Mouse (Mus musculus): ENCODE measurements around the gene Gsto2. TPM values are rescaled to one million over a fixed set of nuclear protein-coding genes. Genes with fewer than 3 reads are reported as not detected.

Gsto2 gene
- polyA plus RNA-seq, 1 experiment: 5.7 TPM

- TF ChIP-seq POLR2A (IDR thresholded peaks at IDR 0.05; ENCODE audit: insufficient read length, low read depth): no peak
- no peak for TF ChIP-seq CEBPB (IDR thresholded peaks at IDR 0.05; ENCODE audit: insufficient read depth, poor library complexity, severe bottlenecking)
- no peak for TF ChIP-seq REST (IDR thresholded peaks at IDR 0.05; ENCODE audit: insufficient read depth, insufficient read length)
- TF ChIP-seq POLR2AphosphoS2 (IDR thresholded peaks at IDR 0.05; ENCODE audit: insufficient read length, low read depth): no peak
- no peak for TF ChIP-seq SRF (IDR thresholded peaks at IDR 0.05; ENCODE audit: control insufficient read depth, insufficient read length, low read depth)
- TF ChIP-seq USF1 (IDR thresholded peaks at IDR 0.05; ENCODE audit: low read depth): no peak
- no peak for TF ChIP-seq MYOD1 (IDR thresholded peaks at IDR 0.05; ENCODE audit: control insufficient read depth in 1 of 3, insufficient read length in 2 of 3, low read depth in 2 of 3)
- TF ChIP-seq MYOG (IDR thresholded peaks at IDR 0.05; ENCODE audit: control insufficient read depth in 1 of 3, insufficient read depth in 1 of 3, insufficient read length in 2 of 3, low read depth in 2 of 3): no peak
- no peak for TF ChIP-seq TCF3 (IDR thresholded peaks at IDR 0.05; ENCODE audit: insufficient read length, low read depth)
- no peak for TF ChIP-seq MAX (IDR thresholded peaks at IDR 0.05; ENCODE audit: low read depth)
- TF ChIP-seq TCF12 (IDR thresholded peaks at IDR 0.05; ENCODE audit: insufficient read depth, poor library complexity, severe bottlenecking): no peak
- TF ChIP-seq E2F4 (IDR thresholded peaks at IDR 0.05; ENCODE audit: insufficient read depth): no peak
- no peak overlapping the region for H3ac ChIP-seq (ENCODE audit: control insufficient read depth, insufficient read length)
- no peak overlapping the region for H3K4me2 ChIP-seq (ENCODE audit: low read depth)
- H3K4me3 ChIP-seq: no peak overlapping the region
- peaks cover 3% of the 10 kb centered on the region for H3K79me2 ChIP-seq (ENCODE audit: control insufficient read depth, insufficient read depth)
- no peaks in the 10 kb centered on the region for H3K27me3 ChIP-seq (ENCODE audit: control insufficient read depth, insufficient read depth, insufficient read length)
- H3K36me3 ChIP-seq (ENCODE audit: control insufficient read depth, insufficient read depth): peaks cover 31% of the 10 kb centered on the region
These were observed 27.8 kb downstream of the Gsto2 start for GRCm38 (mm10) chr19:47893092-47893491.

DNA sequence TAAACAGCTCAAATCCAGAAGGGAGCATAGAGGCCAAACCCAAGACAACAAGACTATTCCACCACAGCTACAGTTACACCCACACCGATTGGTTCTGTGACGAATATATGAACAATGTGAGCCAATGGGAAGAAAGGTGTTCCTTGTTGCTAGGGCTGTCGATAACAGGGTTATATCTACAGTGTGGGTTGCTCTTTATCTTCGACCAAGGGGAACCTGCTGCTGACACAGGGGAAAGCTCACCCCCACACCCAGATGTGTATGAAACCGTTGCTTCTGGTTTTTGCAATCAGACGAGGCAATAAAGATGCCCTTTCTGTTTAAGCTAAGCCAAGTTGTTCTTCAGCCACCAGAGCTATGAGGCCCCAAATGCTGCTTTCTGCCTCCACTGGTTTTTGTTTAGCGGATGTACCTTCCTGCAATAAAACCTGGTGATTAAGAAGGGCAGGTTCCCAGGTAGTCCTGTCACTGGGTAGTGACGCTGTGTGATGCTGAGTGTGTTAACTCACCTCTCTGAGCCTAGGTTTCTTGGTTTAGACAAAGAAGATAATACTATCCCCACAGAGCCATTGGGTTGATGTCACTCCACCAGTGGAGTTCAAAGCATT, 33.2 kb downstream of the Gsto2 start:
- peaks cover 46% of the 10 kb centered on the region for H3K79me2 ChIP-seq (ENCODE audit: control insufficient read depth, insufficient read depth)
- no peak overlapping the region for H3K4me3 ChIP-seq
- TF ChIP-seq E2F4 (IDR thresholded peaks at IDR 0.05; ENCODE audit: insufficient read depth) (no peak), REST (IDR thresholded peaks at IDR 0.05; ENCODE audit: insufficient read depth, insufficient read length) (no peak), TCF12 (IDR thresholded peaks at IDR 0.05; ENCODE audit: insufficient read depth, poor library complexity, severe bottlenecking) (no peak), MYOG (IDR thresholded peaks at IDR 0.05; ENCODE audit: control insufficient read depth in 1 of 3, insufficient read depth in 1 of 3, insufficient read length in 2 of 3, low read depth in 2 of 3) (no peak), MYOD1 (IDR thresholded peaks at IDR 0.05; ENCODE audit: control insufficient read depth in 1 of 3, insufficient read length in 2 of 3, low read depth in 2 of 3) (no peak)
- no peaks in the 10 kb centered on the region for H3K27me3 ChIP-seq (ENCODE audit: control insufficient read depth, insufficient read depth, insufficient read length)
- H3K4me2 ChIP-seq (ENCODE audit: low read depth): no peak overlapping the region
- H3K36me3 ChIP-seq (ENCODE audit: control insufficient read depth, insufficient read depth): peaks cover 46% of the 10 kb centered on the region
- no peak overlapping the region for H3ac ChIP-seq (ENCODE audit: control insufficient read depth, insufficient read length)

DNA sequence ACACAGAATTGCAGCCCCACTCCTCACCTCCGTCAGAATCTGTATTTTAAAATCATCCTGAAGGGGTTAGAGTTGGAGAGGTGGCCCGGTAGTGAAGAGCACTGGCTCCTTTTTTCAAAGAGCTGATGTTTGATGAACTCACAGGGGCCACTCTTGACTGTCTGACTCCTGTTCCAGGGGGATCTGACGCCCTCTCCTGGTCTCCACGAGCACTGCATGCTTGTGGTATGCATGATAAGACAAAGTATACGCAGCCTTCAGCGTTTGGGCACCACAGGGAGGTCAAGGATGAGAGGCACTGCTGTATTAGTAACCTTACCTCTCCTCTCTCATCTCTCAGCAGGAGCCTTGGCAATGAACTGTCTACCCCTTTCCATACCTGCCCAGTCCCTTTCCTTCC, 34.7 kb downstream of the Gsto2 start:
- Histone ChIP-seq H3K79me2 (ENCODE audit: control insufficient read depth, insufficient read depth) (peaks cover 57% of the 10 kb centered on the region), H3K27me3 (ENCODE audit: control insufficient read depth, insufficient read depth, insufficient read length) (no peaks in the 10 kb centered on the region), H3ac (ENCODE audit: control insufficient read depth, insufficient read length) (no peak overlapping the region), H3K36me3 (ENCODE audit: control insufficient read depth, insufficient read depth) (peaks cover 41% of the 10 kb centered on the region), H3K4me3 (no peak overlapping the region), H3K4me2 (ENCODE audit: low read depth) (no peak overlapping the region)
- TF ChIP-seq POLR2AphosphoS2 (IDR thresholded peaks at IDR 0.05; ENCODE audit: insufficient read length, low read depth): no peak
- TF ChIP-seq TCF3 (IDR thresholded peaks at IDR 0.05; ENCODE audit: insufficient read length, low read depth): no peak
- TF ChIP-seq E2F4 (IDR thresholded peaks at IDR 0.05; ENCODE audit: insufficient read depth): no peak
- TF ChIP-seq MAX (IDR thresholded peaks at IDR 0.05; ENCODE audit: low read depth): no peak
- no peak for TF ChIP-seq USF1 (IDR thresholded peaks at IDR 0.05; ENCODE audit: low read depth)
- TF ChIP-seq SRF (IDR thresholded peaks at IDR 0.05; ENCODE audit: control insufficient read depth, insufficient read length, low read depth): no peak
- no peak for TF ChIP-seq MYOG (IDR thresholded peaks at IDR 0.05; ENCODE audit: control insufficient read depth in 1 of 3, insufficient read depth in 1 of 3, insufficient read length in 2 of 3, low read depth in 2 of 3)
- no peak for TF ChIP-seq MYOD1 (IDR thresholded peaks at IDR 0.05; ENCODE audit: control insufficient read depth in 1 of 3, insufficient read length in 2 of 3, low read depth in 2 of 3)
- TF ChIP-seq TCF12 (IDR thresholded peaks at IDR 0.05; ENCODE audit: insufficient read depth, poor library complexity, severe bottlenecking): no peak
- no peak for TF ChIP-seq REST (IDR thresholded peaks at IDR 0.05; ENCODE audit: insufficient read depth, insufficient read length)
- no peak for TF ChIP-seq CEBPB (IDR thresholded peaks at IDR 0.05; ENCODE audit: insufficient read depth, poor library complexity, severe bottlenecking)
- no peak for TF ChIP-seq POLR2A (IDR thresholded peaks at IDR 0.05; ENCODE audit: insufficient read length, low read depth)

DNA sequence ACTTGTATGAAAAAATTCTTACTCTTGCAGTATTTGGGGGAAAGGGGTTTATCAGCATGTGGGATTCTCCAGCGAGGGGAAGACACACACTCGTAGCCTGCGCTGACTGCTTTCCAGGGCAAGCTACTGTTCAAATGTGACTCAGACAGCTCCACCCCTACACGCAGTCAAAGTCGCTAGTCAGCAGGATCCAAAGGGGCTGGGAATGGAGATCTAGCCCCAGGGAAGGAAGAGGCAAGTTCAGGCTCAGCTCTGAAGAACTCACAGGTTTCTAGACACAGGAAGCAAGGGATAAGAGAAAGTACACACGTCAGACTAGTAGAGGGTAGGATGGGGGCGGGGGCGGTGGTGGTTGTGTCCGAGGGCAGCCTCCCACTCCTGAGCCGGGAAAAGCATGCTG, 35.2 kb downstream of the Gsto2 start:
- Histone ChIP-seq H3ac (ENCODE audit: control insufficient read depth, insufficient read length) (no peak overlapping the region), H3K4me2 (ENCODE audit: low read depth) (no peak overlapping the region), H3K36me3 (ENCODE audit: control insufficient read depth, insufficient read depth) (peaks cover 41% of the 10 kb centered on the region), H3K4me3 (no peak overlapping the region), H3K27me3 (ENCODE audit: control insufficient read depth, insufficient read depth, insufficient read length) (no peaks in the 10 kb centered on the region), H3K79me2 (ENCODE audit: control insufficient read depth, insufficient read depth) (peaks cover 63% of the 10 kb centered on the region)
- TF ChIP-seq MYOG (IDR thresholded peaks at IDR 0.05; ENCODE audit: control insufficient read depth in 1 of 3, insufficient read depth in 1 of 3, insufficient read length in 2 of 3, low read depth in 2 of 3) (no peak), TCF3 (IDR thresholded peaks at IDR 0.05; ENCODE audit: insufficient read length, low read depth) (no peak), REST (IDR thresholded peaks at IDR 0.05; ENCODE audit: insufficient read depth, insufficient read length) (no peak), MYOD1 (IDR thresholded peaks at IDR 0.05; ENCODE audit: control insufficient read depth in 1 of 3, insufficient read length in 2 of 3, low read depth in 2 of 3) (no peak), SRF (IDR thresholded peaks at IDR 0.05; ENCODE audit: control insufficient read depth, insufficient read length, low read depth) (no peak), TCF12 (IDR thresholded peaks at IDR 0.05; ENCODE audit: insufficient read depth, poor library complexity, severe bottlenecking) (no peak), MAX (IDR thresholded peaks at IDR 0.05; ENCODE audit: low read depth) (no peak), POLR2A (IDR thresholded peaks at IDR 0.05; ENCODE audit: insufficient read length, low read depth) (no peak), USF1 (IDR thresholded peaks at IDR 0.05; ENCODE audit: low read depth) (no peak), CEBPB (IDR thresholded peaks at IDR 0.05; ENCODE audit: insufficient read depth, poor library complexity, severe bottlenecking) (no peak), E2F4 (IDR thresholded peaks at IDR 0.05; ENCODE audit: insufficient read depth) (no peak), POLR2AphosphoS2 (IDR thresholded peaks at IDR 0.05; ENCODE audit: insufficient read length, low read depth) (no peak)

All from myocyte (in vitro differentiated cells).